Mouse (Mus musculus): ENCODE data around the gene 1700029J07Rik. TPM values are rescaled to one million over a fixed set of nuclear protein-coding genes. Genes with fewer than 3 reads are reported as not detected.

Gene 1700029J07Rik
- total and polyA plus RNA-seq, 3 experiments, result 0.85 to 2.1 (median 1.8) TPM

DNA sequence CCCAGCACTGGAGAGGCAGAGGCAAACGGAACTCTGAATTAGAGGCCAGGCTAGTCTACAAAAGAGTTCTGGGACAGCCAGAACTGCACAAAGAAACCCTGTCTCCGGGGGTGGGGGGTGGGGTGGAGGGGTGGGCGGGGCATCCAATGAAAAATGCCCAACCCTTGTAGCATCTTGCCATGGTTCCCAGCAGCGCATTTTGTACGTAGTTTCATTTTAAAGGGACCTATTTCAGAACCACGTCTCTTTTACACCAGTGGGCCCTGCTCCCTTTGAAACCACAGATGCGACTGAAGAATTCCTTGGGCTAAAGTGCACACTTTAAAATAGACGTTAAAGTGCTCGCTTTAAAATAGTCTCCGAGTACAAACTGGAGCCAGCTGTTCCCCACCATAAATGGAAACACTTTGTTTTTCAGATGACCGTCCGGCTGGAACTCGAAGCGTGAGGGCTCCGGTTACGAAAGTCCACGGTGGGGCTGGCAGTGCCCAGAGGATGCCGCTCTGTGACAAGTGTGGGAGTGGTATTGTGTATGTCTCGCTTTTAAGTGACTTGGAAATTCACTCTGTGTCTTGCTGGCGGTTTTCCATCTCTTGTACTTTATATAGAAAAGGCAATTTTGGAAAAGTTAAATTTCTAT lies 57.9 kb downstream of the 1700029J07Rik start:
- dilution Hi-C loops (cut with MboI; ENCODE audit: extremely low pct_ligation_motif_present, extremely low pct_unique_long_range_greater_than_20kb, low sequenced_read_pairs), result no loop called here
- H3K4me2 ChIP-seq (ENCODE audit: insufficient read depth, low read depth, poor library complexity, severe bottlenecking), result peak overlapping the region; percentile 74

DNA sequence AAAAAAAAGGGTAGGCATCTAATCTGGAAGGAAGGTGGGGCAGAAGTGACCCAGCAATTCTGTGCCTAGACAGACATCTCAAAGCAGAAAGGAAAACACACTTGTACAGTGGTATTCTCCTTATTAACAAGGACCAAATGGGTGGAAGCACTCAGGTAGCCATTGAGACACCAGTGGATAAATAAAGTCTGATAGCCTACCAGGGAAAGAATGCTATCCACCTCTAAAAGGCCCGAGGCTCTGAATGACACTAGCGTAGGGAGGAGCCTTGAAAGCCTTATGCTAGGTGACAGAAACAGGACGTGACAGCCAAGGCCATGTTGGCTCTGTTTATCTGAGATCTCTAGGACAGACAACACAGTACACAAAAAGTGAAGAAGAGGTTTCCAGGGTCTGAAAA lies 58.6 kb downstream of the 1700029J07Rik start:
- Histone ChIP-seq H3K36me3 (replicated peaks in 1 of 2; ENCODE audit: control insufficient read depth in 1 of 2, insufficient read depth in 1 of 2, low read length in 1 of 2) (no peaks in the 10 kb centered on the region), H3K4me1 (ENCODE audit: control insufficient read depth in 1 of 2, insufficient read depth in 2 of 2) (peaks cover 0 to 3% of the 10 kb centered on the region in 2 experiments; a peak in 1 of 4 replicates), H3K4me2 (ENCODE audit: insufficient read depth, low read depth, poor library complexity, severe bottlenecking) (peak overlapping the region; percentile 74), H3K9ac (ENCODE audit: insufficient read depth, low read depth) (no peak overlapping the region), H3K4me3 (replicated peaks in 1 of 3; ENCODE audit: low read depth in 2 of 3, low read length in 2 of 3, poor library complexity in 1 of 3) (no peak overlapping the region), H3K27me3 (replicated peaks) (no peaks in the 10 kb centered on the region), H3K27ac (ENCODE audit: insufficient read depth, low read depth) (no peak overlapping the region), H3K9me3 (replicated peaks; ENCODE audit: low read length) (no peaks in the 10 kb centered on the region), H3K79me2 (replicated peaks; ENCODE audit: control insufficient read depth, extremely low read depth, insufficient read depth, poor library complexity, severe bottlenecking) (no peaks in the 10 kb centered on the region)
- TF ChIP-seq GABPA (IDR thresholded peaks at IDR 0.05; ENCODE audit: insufficient replicate concordance, low read depth, low read length) (no peak), NRF1 (IDR thresholded peaks at IDR 0.05; ENCODE audit: low read depth, low read length) (no peak), CTCF (conservative IDR thresholded peaks at IDR 0.05 in 1 of 2, IDR thresholded peaks at IDR 0.05 in 1 of 2; ENCODE audit: low read depth in 2 of 2, low read length in 2 of 2) (no peak), ELF1 (IDR thresholded peaks at IDR 0.05; ENCODE audit: low read depth, low read length) (no peak), MEF2A (IDR thresholded peaks at IDR 0.05; ENCODE audit: borderline replicate concordance, low read depth, low read length) (no peak), NELFE (IDR thresholded peaks at IDR 0.05; ENCODE audit: low read depth, low read length) (no peak), MAX (IDR thresholded peaks at IDR 0.05; ENCODE audit: low read length) (no peak), ETS1 (conservative IDR thresholded peaks at IDR 0.05; ENCODE audit: low read depth, low read length) (no peak), MYC (IDR thresholded peaks at IDR 0.05; ENCODE audit: low read depth, low read length) (no peak), ZC3H11A (IDR thresholded peaks at IDR 0.05; ENCODE audit: low read depth, low read length) (no peak)
- no peak for DNase-seq (ENCODE audit: extremely low read depth)
- dilution Hi-C loops (cut with MboI; ENCODE audit: extremely low pct_ligation_motif_present, extremely low pct_unique_long_range_greater_than_20kb, low sequenced_read_pairs) (no loop called here), in situ Hi-C loops (cut with MboI; ENCODE audit: low pct_ligation_motif_present, low pct_unique_long_range_greater_than_20kb, low sequenced_read_pairs) (no loop called here)

More for the DNA sequence above, 57.9 kb downstream of the 1700029J07Rik start:
- no peak overlapping the region for H3K27ac ChIP-seq (ENCODE audit: insufficient read depth, low read depth)
- no peak overlapping the region for H3K9ac ChIP-seq (ENCODE audit: insufficient read depth, low read depth)
- in situ Hi-C loops (cut with MboI; ENCODE audit: low pct_ligation_motif_present, low pct_unique_long_range_greater_than_20kb, low sequenced_read_pairs), result no loop called here
- TF ChIP-seq IRF4 (IDR thresholded peaks at IDR 0.05; ENCODE audit: low read depth, low read length) (0 out of 2 replicates have a peak, but pooled peaks have one; percentile 19), ZC3H11A (IDR thresholded peaks at IDR 0.05; ENCODE audit: low read depth, low read length) (no peak), BHLHE40 (IDR thresholded peaks at IDR 0.05; ENCODE audit: low read depth, low read length) (0 out of 2 replicates have a peak, but pooled peaks have one; percentile 16), MYC (IDR thresholded peaks at IDR 0.05; ENCODE audit: low read depth, low read length) (no peak), MAZ (IDR thresholded peaks at IDR 0.05; ENCODE audit: low read depth, low read length) (no peak), USF2 (conservative IDR thresholded peaks at IDR 0.05; ENCODE audit: low read depth, low read length) (no peak), RCOR1 (conservative IDR thresholded peaks at IDR 0.05; ENCODE audit: low read depth, low read length) (no peak), MAX (IDR thresholded peaks at IDR 0.05; ENCODE audit: low read length) (no peak), KAT2A (IDR thresholded peaks at IDR 0.05; ENCODE audit: insufficient replicate concordance, low read length) (no peak), TBP (conservative IDR thresholded peaks at IDR 0.05; ENCODE audit: low read depth, low read length) (no peak), JUND (conservative IDR thresholded peaks at IDR 0.05; ENCODE audit: low read depth, low read length) (no peak), POLR2AphosphoS2 (IDR thresholded peaks at IDR 0.05; ENCODE audit: low read depth, low read length) (no peak), MEF2A (IDR thresholded peaks at IDR 0.05; ENCODE audit: borderline replicate concordance, low read depth, low read length) (0 out of 2 replicates have a peak, but pooled peaks have one; percentile 21), NRF1 (IDR thresholded peaks at IDR 0.05; ENCODE audit: low read depth, low read length) (no peak), MXI1 (IDR thresholded peaks at IDR 0.05; ENCODE audit: low read depth, low read length) (no peak), TCF12 (IDR thresholded peaks at IDR 0.05; ENCODE audit: low read depth, low read length) (no peak), SIN3A (IDR thresholded peaks at IDR 0.05; ENCODE audit: low read length) (no peak), ZKSCAN1 (IDR thresholded peaks at IDR 0.05; ENCODE audit: borderline replicate concordance, low read depth, low read length) (no peak), ETS1 (conservative IDR thresholded peaks at IDR 0.05; ENCODE audit: low read depth, low read length) (no peak), EP300 (IDR thresholded peaks at IDR 0.05; ENCODE audit: low read length) (no peak), UBTF (IDR thresholded peaks at IDR 0.05; ENCODE audit: low read depth, low read length) (no peak), ZNF384 (IDR thresholded peaks at IDR 0.05; ENCODE audit: low read depth, low read length) (no peak), CHD2 (IDR thresholded peaks at IDR 0.05; ENCODE audit: low read length) (no peak)
- DNase-seq (ENCODE audit: extremely low read depth), result no peak
- no peaks in the 10 kb centered on the region for H3K27me3 ChIP-seq (replicated peaks)
- H3K9me3 ChIP-seq (replicated peaks; ENCODE audit: low read length), result no peaks in the 10 kb centered on the region
- H3K36me3 ChIP-seq (replicated peaks in 1 of 2; ENCODE audit: control insufficient read depth in 1 of 2, insufficient read depth in 1 of 2, low read length in 1 of 2), result no peaks in the 10 kb centered on the region
- peaks cover 0 to 3% of the 10 kb centered on the region in 2 experiments; a peak in 1 of 4 replicates for H3K4me1 ChIP-seq (ENCODE audit: control insufficient read depth in 1 of 2, insufficient read depth in 2 of 2)
- no peaks in the 10 kb centered on the region for H3K79me2 ChIP-seq (replicated peaks; ENCODE audit: control insufficient read depth, extremely low read depth, insufficient read depth, poor library complexity, severe bottlenecking)
- H3K4me3 ChIP-seq (replicated peaks in 1 of 3; ENCODE audit: low read depth in 2 of 3, low read length in 2 of 3, poor library complexity in 1 of 3), result peak overlapping the region in 1 of 3 experiments; percentile 38
